ENCODE assay signal across 8 mouse cellular contexts in the genomic region with DNA sequence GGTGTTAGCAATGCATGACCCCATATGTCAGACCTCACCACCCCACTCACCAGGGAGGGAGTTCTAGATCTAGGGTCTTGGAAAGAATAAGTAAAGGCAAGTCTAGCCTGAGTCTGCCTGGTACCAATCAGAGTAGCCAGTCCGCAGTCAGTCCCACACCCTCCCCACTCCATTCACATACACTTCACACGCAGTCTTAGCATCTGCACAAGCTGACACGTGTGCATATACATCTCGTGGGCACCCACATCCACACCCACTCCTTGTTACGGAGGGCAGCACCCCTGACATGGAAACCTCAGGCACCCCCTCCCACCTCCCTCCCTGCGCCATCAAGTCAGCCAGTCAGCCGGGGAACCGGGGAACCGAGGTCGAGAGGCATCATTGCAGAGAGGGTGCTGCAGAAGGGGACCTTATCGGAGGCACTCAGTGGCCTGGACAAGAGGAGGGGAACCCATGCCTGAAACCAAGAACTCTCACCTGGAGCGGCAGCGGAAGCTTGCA. TPM values are rescaled to one million over a fixed set of nuclear protein-coding genes. Genes with fewer than 3 reads are reported as not detected.
DNase-seq lines count a peak whose midpoint lies in the region; ATAC-seq and TF ChIP-seq lines count a peak whose summit lies in the region.

No protein-coding gene starts in this region.

- peaks cover 10% of the 10 kb centered on the region for H3K36me3 ChIP-seq in heart, embryonic 13.5 days
- H3K36me3 ChIP-seq in G1E (replicated peaks): peaks cover 68% of the 10 kb centered on the region
- peaks cover 10% of the 10 kb centered on the region for H3K36me3 ChIP-seq in forebrain, postnatal 0 days (ENCODE audit: insufficient read depth)
- peaks cover 34% of the 10 kb centered on the region for H3K36me3 ChIP-seq in megakaryocyte, embryonic 14.5 days (replicated peaks; ENCODE audit: low read length)

- H3K9ac ChIP-seq in heart, embryonic 13.5 days: peak overlapping the region; percentile 86
- peak overlapping the region; percentile 75 for H3K9ac ChIP-seq in forebrain, postnatal 0 days

- no peak for ATAC-seq in heart, embryonic 13.5 days (ENCODE audit: extremely low read depth, insufficient number of reproducible peaks, low FRiP score, low TSS enrichment)
- ATAC-seq in G1E (ENCODE audit: extremely low read depth, insufficient number of reproducible peaks, low FRiP score, poor library complexity, severe bottlenecking): no peak
- ATAC-seq in forebrain, postnatal 0 days: peak; percentile 42

- TF ChIP-seq CTCF in G1E (IDR thresholded peaks at IDR 0.05; ENCODE audit: low read depth, low read length): no peak
- no peak for TF ChIP-seq CTCF in forebrain, postnatal 0 days (IDR thresholded peaks at IDR 0.05; ENCODE audit: low read depth)

- DNase-seq in heart, adult 9 months (ENCODE audit: low spot score in 2 of 2): no peak
- no peak for DNase-seq in G1E (ENCODE audit: low spot score)
- no peak for DNase-seq in forebrain, postnatal 0 days
- no peak for DNase-seq in embryo, embryonic 10 days (ENCODE audit: low spot score)
- no peak for DNase-seq in spleen, postnatal 4 days (ENCODE audit: low spot score in 2 of 2)
- no peak for DNase-seq in retina, embryonic 14.5 days (ENCODE audit: low spot score)

- WGBS in heart, embryonic 13.5 days: 12% methylated on average over 13 of the region's 13 CpGs
- 10% methylated on average over 13 of the region's 13 CpGs for WGBS in forebrain, postnatal 0 days

- no peaks in the 10 kb centered on the region for H3K27me3 ChIP-seq in heart, embryonic 13.5 days (replicated peaks)
- no peaks in the 10 kb centered on the region for H3K27me3 ChIP-seq in G1E (ENCODE audit: insufficient read depth, low read length)
- H3K27me3 ChIP-seq in forebrain, postnatal 0 days (ENCODE audit: insufficient read depth, low read length): no peaks in the 10 kb centered on the region
- H3K27me3 ChIP-seq in megakaryocyte, embryonic 14.5 days (replicated peaks): no peaks in the 10 kb centered on the region

- H3K27ac ChIP-seq in heart, embryonic 13.5 days (replicated peaks): peak overlapping the region; percentile 95
- peak overlapping the region; percentile 80 for H3K27ac ChIP-seq in forebrain, postnatal 0 days (ENCODE audit: low read depth, low read length)

- peaks cover 76% of the 10 kb centered on the region for H3K4me1 ChIP-seq in heart, embryonic 13.5 days
- peaks cover 78% of the 10 kb centered on the region for H3K4me1 ChIP-seq in G1E (ENCODE audit: insufficient read depth, low read depth, low read length)
- H3K4me1 ChIP-seq in forebrain, postnatal 0 days (ENCODE audit: insufficient read depth): peaks cover 26% of the 10 kb centered on the region
- peaks cover 89% of the 10 kb centered on the region for H3K4me1 ChIP-seq in megakaryocyte, embryonic 14.5 days

- peak overlapping the region; percentile 97 for H3K4me2 ChIP-seq in heart, embryonic 13.5 days
- peak overlapping the region; percentile 100 for H3K4me2 ChIP-seq in forebrain, postnatal 0 days (ENCODE audit: low read depth)

- H3K9me3 ChIP-seq in heart, embryonic 13.5 days: no peaks in the 10 kb centered on the region
- no peaks in the 10 kb centered on the region for H3K9me3 ChIP-seq in G1E (replicated peaks)
- H3K9me3 ChIP-seq in forebrain, postnatal 0 days (ENCODE audit: low read length): no peaks in the 10 kb centered on the region
- H3K9me3 ChIP-seq in megakaryocyte, embryonic 14.5 days: no peaks in the 10 kb centered on the region

- peak overlapping the region; percentile 79 for H3K4me3 ChIP-seq in heart, embryonic 13.5 days
- peak overlapping the region; percentile 95 for H3K4me3 ChIP-seq in G1E (ENCODE audit: low read depth, low read length)
- peak overlapping the region; percentile 50 for H3K4me3 ChIP-seq in forebrain, postnatal 0 days (ENCODE audit: low read depth, low read length)
- peak overlapping the region; percentile 98 for H3K4me3 ChIP-seq in megakaryocyte, embryonic 14.5 days (replicated peaks)

RNA-seq across cellular contexts. Expression of gene Ampd2, which starts 1.6 kb away (rescaled TPM):
- 29.4 and 30.3 TPM in 2 replicates for polyA plus RNA-seq in heart, embryonic 13.5 days (2015; fragmentation: Nextera tagmentation; extraction: Ambion mirVana)
- total RNA-seq in G1E (2014; fragmentation: Nextera tagmentation) (169 and 188 TPM in 2 replicates), G1E (2017) (81.6 and 85.9 TPM in 2 replicates)
- 380 and 438 TPM in 2 replicates for polyA plus RNA-seq in G1E (2012)
- 46.6 and 48.7 TPM in 2 replicates for total RNA-seq in forebrain, postnatal 0 days (2014; rRNA removed)
- 38.8 and 47.0 TPM in 2 replicates for polyA plus RNA-seq in forebrain, postnatal 0 days (2015; fragmentation: Nextera tagmentation; extraction: Ambion mirVana)
- polyA plus RNA-seq in megakaryocyte, embryonic 14.5 days (2012; ENCODE audit: insufficient read depth, low replicate concordance): 101 and 286 TPM in 2 replicates

RNA-seq across cellular contexts. Expression of gene Gnat2, which starts 7.8 kb away (rescaled TPM):
- 0.20 and 1.3 TPM in 2 replicates for polyA plus RNA-seq in heart, embryonic 13.5 days (2015; fragmentation: Nextera tagmentation; extraction: Ambion mirVana)
- 9.0 and 10.2 TPM in 2 replicates for total RNA-seq in G1E (2014; fragmentation: Nextera tagmentation)
- 2.0 and 4.5 TPM in 2 replicates for total RNA-seq in G1E (2017)
- polyA plus RNA-seq in G1E (2012): 0.85 and 2.4 TPM in 2 replicates
- total RNA-seq in forebrain, postnatal 0 days (2014; rRNA removed): 0.10 and 0.38 TPM in 2 replicates
- polyA plus RNA-seq in forebrain, postnatal 0 days (2015; fragmentation: Nextera tagmentation; extraction: Ambion mirVana): 0.16 and 0.27 TPM in 2 replicates
- not detected in 2 replicates for polyA plus RNA-seq in megakaryocyte, embryonic 14.5 days (2012; ENCODE audit: insufficient read depth, low replicate concordance)

RNA-seq across cellular contexts. Expression of gene Gstm4, which starts 40.1 kb away (rescaled TPM):
- 15.2 and 16.4 TPM in 2 replicates for polyA plus RNA-seq in heart, embryonic 13.5 days (2015; fragmentation: Nextera tagmentation; extraction: Ambion mirVana)
- total RNA-seq in G1E (2014; fragmentation: Nextera tagmentation): not detected in 2 replicates
- total RNA-seq in G1E (2017): not detected in 2 replicates
- not detected in 2 replicates for polyA plus RNA-seq in G1E (2012)
- total RNA-seq in forebrain, postnatal 0 days (2014; rRNA removed): 5.5 and 5.6 TPM in 2 replicates
- 20.7 and 22.9 TPM in 2 replicates for polyA plus RNA-seq in forebrain, postnatal 0 days (2015; fragmentation: Nextera tagmentation; extraction: Ambion mirVana)
- 1.4 TPM in 1 of 2 replicates, not detected in the other for polyA plus RNA-seq in megakaryocyte, embryonic 14.5 days (2012; ENCODE audit: insufficient read depth, low replicate concordance)
